Mouse (Mus musculus) heart, postnatal 14 days (tissue): ENCODE data around the gene Cyb5r2. TPM values are rescaled to one million over a fixed set of nuclear protein-coding genes. Genes with fewer than 3 reads are reported as not detected.

Source experiments
- DNase-seq, 2 experiments: peaks; one replicate each; pipeline ENCODE4 v3.0.0; 2021 to 2022
- intact Hi-C: fragments of 180-260 bp; cut with DNase I; formaldehyde crosslinking; loops from one replicate; pipeline ENCODE4 v1.15.1; 2025
- long read RNA-seq, 2 experiments: library from polyadenylated mRNA; stranded (forward); transcript quantifications; one replicate each; pipeline ENCODE4 v2.0.0; 2021
- total RNA-seq, 2 experiments: library from RNA; stranded (reverse); gene quantifications; 2 replicates each; pipeline ENCODE4 v1.2.3; 2021

The Cyb5r2 gene
- not detected for total RNA-seq
- long read RNA-seq, experiment 1: 0 reads
- long read RNA-seq, experiment 2: 0 reads

DNA sequence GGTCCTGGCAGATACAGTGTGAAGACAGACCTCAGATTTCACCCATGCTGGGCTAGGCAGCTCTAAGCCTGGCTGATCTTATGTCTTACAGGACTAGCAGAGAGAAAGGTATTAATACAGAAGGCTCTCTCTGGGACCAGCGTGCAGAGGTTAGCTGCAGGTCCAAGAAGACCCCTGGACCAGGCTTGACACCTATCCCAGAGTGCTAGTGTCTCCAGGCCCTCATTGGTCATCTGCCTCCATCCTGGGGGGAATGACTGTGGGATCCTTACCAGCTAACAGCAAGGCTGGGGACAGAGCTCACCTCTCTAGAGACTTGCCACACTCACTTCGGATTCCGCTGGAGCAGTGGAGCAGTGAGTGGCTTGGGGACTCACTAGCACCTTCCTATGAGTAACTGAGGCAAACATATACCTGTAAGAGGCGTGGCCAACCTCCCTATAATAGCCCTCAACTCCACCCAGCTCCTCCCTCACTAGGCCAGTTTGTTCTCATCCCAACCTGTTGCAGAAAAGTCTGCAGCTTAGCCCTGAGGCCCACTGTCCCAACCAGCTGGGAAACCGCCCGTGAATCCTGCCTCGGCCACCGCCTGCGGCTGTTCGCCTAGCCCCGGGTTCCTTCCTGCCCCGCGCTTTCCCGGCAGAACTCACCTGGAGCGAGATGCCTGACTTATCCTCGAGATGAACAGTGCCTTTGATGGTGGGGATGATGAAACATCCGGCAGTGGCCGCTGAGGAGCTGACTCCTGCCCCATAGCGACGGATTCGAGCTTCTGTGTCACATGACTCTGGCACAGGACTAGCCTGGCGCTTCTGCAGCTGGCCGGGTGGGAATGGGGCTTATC lies at the start of gene Cyb5r2:
Gene Cyb5r2, minus strand, starts transcription at position 725 of the 844 bp plus-strand sequence.
- intact Hi-C loops: no loop called here
- DNase-seq: peak; percentile 22 to 33

DNA sequence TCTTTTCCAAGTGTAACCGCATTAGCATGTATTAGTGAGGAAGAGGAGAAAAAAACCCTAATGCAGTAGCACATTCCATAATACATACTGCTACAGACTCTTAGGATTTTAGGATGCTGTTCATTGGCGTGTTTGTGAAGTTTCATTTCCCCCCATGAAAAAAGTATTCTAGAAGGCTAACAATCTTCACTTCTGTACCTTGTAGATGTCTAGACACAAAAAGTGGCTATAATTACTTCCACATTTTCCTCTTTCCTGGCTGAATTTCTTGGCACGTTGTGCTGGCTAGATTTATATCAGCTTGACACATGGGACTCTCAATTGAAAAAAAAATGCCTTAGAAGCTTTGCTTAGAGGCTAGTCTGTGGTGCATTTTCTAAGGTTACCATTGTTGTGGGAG lies 44.3 kb upstream of the Cyb5r2 start:
- intact Hi-C loops: no loop called here
- DNase-seq: no peak

DNA sequence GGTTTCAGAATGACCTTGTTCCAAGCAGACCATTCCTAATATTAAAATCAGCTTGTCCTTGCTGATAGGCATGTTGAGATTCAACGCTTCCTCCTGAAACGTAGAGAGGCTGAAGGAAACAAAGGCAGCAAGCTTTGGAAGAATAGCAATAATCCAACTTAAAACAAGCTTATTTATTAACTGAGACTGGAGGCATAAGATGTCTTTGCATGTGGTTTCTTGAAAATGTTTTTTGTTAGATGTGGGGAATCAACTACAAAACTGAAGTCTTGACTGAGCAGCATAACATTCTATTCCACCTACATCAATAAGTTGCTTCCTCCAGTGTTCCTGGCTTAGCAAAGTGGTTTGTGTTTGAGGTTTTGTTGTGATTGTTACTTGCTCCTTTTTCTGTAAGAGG lies 43.3 kb upstream of the Cyb5r2 start, which contains the start of gene Ovch2:
Gene Ovch2, minus strand, starts transcription at position 101 of the 400 bp plus-strand sequence.
- intact Hi-C loops: no loop called here
- no peak for DNase-seq

DNA sequence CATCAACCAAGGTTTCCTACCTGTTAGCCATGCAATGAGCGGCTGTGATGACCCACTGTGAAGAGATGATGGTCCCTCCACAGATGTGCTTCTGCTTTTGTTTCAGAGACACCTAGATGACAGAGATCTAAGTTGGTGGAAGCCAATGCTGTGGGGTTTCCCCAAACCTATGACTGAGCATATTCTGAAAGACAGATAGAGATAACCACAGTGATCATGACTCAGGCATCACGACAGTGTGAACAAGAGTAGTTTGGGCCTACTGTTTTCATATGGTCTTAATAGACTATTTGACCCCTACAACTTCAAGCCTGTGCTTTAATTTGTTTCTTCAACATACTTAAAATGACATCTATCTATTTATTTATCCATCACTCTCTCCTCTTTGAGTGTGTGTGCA lies 38.7 kb upstream of the Cyb5r2 start:
- no peak for DNase-seq
- intact Hi-C loops: no loop called here

DNA sequence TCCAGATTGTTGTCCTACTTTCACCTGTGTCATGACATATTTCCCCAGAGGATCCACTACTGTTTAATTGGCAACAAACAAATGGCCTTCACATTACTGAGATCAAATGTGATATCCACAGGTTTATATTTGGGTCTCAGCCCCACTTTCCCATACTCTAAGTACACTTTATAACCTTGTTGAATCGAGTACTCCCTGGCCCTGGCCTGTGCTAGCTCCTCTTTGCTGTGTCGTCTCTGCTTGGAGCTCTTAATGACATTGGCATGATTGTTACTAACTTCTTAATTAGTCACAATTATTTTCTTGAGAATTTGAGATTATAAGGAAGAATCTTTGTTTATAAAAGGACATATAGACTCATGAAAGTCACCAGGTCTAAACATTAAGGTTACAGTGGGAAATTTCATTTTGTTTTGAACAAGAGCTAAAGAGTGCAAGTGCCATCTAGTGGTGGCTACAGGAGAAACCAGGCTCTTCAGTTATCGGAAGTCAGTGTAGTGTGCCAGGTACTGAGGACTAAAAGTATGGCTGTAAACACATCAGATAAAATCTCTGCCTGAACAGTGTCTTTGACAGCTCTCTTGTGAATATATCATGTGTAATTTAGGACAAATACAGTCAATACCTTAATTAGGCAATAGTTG lies 30.3 kb upstream of the Cyb5r2 start:
- intact Hi-C loops: loop anchor here (5.0 to 10.0 kb wide), 2 partner anchors 36 to 573 kb away; no protein-coding TSS in a partner anchor
- DNase-seq: peak in 1 of 2 experiments; percentile 5

DNA sequence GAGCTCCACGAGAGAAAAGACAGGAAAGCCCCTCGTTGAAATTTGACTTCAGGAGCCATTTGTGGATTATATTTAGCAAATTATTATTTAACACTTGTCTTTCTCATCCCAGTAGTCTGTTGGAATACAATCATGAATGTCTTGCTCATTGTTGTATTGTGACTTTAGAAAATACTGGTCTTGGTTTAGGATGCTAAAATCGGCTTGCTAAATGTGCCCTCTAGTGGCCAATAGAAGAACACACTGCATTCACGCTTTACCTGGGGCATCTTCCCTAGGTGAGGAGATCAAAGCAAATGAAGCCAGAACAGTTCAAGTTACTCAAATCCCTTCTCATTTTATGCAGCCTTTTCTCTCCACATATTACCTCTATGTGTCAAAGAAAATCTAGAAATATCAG lies 21.8 kb upstream of the Cyb5r2 start:
- no peak for DNase-seq

DNA sequence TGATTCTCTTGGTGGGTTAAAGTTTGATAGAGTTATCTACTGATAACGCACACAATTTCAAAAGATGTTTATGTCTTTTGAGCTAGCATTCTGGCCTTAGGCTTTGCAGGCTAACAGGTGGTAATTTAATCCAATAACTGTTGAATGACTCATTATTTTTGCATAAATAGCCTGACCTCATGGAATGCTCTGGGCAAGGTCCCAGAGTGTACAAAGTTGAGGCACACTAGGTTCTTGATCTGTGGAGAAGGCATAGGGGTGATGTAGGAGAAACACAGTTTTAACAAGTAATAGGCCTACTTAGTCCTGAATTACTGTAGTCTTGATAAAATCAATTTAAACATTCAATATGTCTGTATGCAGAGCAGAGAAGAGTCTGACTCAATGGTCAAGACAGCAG lies 20.4 kb upstream of the Cyb5r2 start:
- intact Hi-C loops: no loop called here
- DNase-seq: no peak

More for the DNA sequence above, 21.8 kb upstream of the Cyb5r2 start:
- intact Hi-C loops: loop anchor here (10.0 kb wide), 1 partner anchor 565 kb away; no protein-coding TSS in a partner anchor

DNA sequence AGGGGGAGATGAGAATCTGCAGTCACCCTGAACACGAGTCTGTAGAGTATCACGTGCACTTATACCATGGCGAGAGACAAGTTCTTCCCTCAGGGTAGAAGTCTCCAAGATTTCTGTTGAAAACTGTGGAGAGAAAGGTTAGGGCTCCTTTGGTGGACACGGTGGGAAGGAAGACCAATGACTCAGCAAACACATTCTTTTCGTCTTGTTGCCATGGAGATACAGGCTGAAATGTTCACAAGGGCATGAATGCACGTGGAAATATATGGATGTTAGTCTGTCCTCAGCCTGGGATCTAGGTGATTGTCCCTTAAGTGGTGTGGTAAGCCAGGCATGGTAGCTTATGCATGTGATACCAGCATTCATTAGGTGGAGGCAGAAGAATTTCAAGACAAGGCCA lies 13.0 kb upstream of the Cyb5r2 start:
- no peak for DNase-seq
- intact Hi-C loops: no loop called here

DNA sequence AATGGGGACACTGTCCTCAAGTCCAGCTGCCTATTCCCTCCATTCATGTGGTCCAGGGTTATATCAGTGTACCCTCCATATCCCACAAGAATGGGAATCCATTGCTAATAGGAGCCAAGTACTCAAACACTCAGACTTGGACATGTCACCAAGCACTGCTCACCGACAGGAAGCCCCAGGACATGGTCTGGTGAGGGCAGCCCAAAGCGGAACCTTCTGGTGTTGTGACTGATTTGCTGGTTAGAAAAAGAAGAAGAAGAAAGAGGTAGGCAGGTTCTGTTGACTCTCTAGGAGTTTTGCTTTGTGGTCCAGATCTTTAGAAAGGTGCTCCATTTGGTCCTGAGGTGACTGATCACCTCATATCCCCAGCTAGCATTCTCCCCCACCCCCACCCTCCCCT lies 1.1 kb downstream of the Cyb5r2 start:
- DNase-seq: no peak
- intact Hi-C loops: no loop called here

DNA sequence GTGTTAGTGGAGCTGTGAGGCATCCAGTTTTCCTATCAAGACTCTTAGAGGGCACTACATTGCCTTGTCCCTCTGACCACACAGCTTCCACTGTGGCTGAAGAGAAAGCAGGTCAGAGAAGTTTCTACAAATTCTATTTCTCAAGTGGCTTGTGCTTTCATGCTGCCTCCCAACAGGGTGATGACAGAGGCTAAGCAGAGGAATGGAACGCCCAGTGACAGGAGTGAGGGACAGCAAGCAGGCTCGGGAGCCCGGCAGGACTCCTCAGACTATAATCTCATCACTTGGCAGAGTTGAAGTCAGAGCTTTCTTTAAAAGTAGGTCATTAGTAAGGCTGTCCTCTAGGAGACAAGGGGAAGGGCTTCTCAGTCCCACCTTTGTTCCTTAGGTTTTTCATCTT lies 1.9 kb downstream of the Cyb5r2 start:
- no peak for DNase-seq
- intact Hi-C loops: no loop called here

DNA sequence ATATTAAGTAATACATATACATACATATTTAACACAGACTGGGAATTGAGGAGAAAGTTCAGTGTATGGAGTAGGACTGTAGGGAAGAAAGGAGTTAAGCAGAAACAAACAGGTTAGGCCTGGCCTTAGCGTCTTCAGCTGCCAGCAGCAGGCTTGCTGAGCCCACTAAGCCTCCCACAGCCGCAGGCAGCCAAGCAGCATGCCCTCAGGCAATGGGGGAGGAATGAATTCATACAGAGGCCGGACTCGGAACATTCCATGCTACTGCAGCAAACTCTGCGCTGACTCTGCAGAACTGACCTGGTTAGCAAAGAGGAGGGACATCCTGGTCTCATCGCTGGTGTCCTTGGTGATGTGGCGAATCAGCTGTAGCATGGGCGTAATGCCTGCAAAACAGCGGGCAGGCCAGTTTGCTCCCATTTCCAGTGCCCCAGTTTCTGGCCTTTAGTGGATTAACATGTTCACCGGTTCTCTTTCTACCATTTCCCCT lies 5.8 kb downstream of the Cyb5r2 start:
- intact Hi-C loops: loop anchor here (5.0 kb wide), 1 partner anchor 35 kb away; no protein-coding TSS in a partner anchor
- no peak for DNase-seq

DNA sequence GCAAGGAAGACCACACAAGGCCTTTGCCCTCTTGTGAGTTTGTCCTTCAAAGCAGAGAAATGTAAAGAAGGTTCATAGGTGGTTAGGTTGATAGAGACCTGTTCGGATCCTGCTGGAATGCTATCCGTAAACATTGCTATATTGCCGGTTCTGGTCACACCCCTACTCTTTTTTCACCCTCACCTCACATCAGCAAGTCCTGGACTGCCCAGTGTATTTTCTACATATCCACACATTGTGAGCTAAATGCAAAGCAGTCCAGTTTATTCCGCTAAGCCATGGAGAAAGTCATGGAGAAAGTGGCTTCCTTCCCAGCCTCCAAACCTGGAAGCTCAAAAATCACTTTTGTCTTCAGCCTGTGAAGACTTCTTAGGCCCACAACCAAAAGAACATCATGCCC lies 8.1 kb downstream of the Cyb5r2 start:
- intact Hi-C loops: loop anchor here (2.0 to 5.0 kb wide), 2 partner anchors 38 to 89 kb away; no protein-coding TSS in a partner anchor
- no peak for DNase-seq

DNA sequence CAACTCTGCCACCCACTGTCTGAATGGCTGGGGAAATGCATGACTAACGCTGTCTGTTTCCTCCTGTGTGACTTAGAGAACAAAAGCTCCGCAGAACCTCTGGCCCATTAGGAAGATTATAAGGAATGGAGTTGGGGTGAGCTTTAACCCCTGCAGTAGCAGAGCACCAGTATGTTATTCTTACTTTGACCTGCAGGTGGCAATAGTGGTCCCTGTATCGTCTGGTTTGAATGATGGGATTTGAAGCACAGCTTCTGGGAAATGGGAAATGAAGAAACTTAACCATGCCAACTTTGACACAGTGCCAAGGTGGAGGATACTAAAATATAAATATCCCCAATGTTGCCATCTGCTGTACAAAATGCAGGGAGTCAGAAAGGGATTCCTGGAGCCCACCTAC lies 8.6 kb downstream of the Cyb5r2 start:
- intact Hi-C loops: loop anchor here (2.0 kb wide), 1 partner anchor 88 kb away; no protein-coding TSS in a partner anchor
- peak in 1 of 2 experiments; percentile 48 for DNase-seq

DNA sequence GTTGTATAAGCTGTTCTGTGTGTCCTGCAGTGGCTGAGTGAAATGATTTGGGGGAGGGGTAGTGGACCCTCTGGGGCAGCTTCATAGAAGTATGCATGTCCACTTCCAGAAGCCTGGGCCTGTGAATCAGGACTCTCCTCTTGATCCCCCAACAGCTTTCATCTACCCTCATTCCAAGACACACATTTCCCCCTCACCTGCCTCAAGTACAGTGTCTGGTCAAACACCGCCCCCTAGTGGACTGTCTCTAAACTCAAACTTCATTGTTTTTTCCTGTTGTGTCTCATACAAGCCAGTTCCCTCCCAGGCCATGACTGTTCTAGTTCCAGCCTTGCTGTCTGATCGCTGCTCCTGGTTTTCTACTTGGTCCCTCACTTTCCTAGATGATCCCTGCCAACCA lies 9.9 kb downstream of the Cyb5r2 start:
- DNase-seq: peak; percentile 58 to 74

DNA sequence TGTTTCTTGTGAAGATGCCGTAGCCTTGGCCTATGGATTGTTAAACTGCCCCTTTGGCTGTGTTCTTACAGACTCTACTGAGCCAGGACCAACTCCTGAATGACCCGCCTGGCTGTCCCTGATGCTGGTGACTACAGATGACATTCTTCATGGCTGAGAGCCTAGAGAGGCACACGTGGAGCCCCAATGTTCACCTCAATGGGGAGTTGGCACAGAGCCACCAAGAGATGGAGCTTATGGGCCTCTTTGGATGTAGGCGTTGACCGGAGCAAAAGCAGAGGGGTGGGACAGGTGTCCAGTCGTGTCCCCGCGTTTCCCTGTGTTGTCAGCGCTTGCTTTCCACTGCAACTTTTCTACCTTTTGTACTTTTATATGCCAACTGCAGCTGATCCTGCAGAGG lies 10.4 kb downstream of the Cyb5r2 start:
- no peak for DNase-seq
- intact Hi-C loops: no loop called here

More for the DNA sequence above, 9.9 kb downstream of the Cyb5r2 start:
- intact Hi-C loops: loop anchor here (2.0 kb wide), 1 partner anchor 87 kb away; no protein-coding TSS in a partner anchor

DNA sequence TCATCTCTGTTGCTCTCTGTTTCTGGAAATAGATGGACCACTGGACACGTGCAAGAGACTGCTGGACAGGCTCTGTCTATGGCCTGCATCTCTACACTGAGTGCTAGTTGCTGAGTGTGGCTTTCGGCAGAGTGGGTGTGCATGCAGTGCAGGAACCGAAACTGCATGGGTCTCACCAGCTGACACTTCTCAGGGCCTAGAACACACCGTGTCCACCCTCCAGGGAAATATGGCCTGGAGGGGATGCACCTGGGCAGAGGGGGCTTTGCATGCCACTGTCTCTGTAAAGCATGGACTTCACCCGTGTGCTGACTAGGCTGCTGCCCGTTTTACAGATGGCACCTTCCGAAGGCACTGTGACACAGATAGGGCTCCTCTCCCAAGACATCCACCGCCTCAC lies 11.8 kb downstream of the Cyb5r2 start:
- intact Hi-C loops: no loop called here
- no peak for DNase-seq

DNA sequence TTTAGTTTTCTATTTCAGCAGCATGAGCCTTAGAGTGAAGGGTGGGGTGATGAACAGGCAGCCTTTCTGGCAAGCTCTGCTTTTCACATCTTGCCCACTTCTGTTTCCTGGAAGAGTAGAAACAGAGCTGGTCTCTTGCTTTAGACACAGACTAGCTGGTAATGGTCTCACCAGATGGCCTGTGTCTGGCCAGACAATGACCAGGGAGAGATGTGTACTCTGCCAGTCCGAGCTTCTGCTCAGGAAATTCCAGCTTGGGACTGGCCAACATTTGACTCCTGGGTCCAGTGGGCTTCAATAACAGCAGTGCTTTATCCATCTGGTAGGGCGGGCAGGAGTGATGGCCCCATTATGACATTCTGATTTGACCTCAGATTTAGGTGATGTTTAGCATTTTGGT lies 12.7 kb downstream of the Cyb5r2 start:
- intact Hi-C loops: no loop called here
- no peak for DNase-seq

DNA sequence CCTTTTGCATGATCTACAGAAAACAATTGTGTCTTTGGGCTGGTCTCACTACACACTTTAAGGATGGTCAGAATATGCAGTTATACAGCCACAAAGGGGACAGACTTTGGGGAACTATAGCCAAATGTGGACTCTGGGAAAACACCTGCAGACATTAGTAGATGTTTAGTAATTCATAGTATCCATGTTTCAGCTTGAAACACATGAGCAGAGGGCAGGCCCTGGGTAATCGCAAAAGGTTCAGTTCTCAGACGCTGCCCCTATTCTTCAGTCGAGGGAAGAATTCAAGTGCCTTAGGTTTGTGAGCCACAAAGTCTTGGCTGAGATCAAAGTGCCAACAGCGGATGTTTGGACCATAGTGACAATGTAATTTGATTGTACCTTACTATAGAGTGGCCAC lies 13.4 kb downstream of the Cyb5r2 start:
- no peak for DNase-seq
- intact Hi-C loops: no loop called here

DNA sequence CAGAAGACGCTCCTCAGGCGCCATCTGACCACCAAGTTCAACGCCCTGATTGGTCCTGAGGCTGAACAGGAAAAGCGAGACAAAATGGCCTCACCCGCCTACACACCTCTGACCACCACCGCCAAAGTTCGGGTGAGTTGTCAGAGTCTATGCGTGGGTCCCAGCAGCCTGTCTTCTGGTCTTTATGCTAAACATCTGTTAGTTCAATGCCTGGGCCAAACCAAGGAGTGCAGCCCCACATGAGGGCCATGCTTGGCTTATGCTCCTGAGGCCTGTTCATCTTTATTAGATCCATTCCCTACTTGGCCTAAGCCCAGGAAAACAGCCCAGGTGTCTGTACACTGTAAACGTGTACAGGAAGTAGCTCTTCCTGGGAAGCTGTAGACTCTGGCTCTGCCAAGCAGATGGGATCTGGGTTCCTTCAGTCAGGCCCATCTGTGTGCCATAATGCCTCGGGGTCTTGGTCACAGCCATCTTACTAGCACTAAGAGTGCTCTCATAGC lies 14.8 kb downstream of the Cyb5r2 start:
- intact Hi-C loops: no loop called here
- DNase-seq: no peak

DNA sequence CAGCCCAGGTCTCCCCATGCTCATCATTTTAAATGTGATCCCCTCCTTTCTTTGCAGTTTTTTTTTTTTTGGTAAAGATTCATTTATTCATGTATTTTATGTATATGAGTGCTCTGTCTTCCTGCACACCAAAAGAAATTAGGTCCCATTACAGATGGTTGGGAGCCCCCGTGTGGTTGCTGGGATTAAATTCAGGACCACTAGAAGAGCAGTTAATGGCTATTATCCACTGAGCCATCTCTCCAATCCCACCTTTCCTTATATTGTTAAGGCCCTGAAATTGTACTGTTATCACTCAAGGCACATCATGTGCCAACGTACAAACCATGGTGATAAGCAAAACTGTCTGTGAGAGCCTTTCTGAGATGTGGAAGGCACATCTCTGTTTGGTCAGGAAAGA lies 19.1 kb downstream of the Cyb5r2 start:
- intact Hi-C loops: no loop called here
- DNase-seq: peak in 1 of 2 experiments; percentile 12

DNA sequence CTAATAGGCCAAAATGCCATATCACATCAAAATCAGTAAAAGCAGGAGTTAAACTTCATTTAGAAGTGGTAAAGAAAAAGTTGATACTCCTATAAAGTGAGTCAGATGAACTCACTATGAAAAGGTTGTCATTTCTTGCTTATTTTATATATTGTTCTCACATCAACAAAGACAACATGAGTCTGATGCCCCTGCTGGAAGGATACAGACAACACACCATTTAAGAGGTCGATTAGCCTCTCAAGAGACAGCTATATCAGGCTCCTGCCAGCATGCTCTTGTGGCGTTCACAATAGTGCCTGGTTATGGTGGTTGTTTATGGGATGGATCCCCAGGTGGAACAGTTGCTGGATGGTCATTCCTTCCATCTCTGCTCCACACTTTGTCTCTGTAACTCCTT lies 24.7 kb downstream of the Cyb5r2 start:
- intact Hi-C loops: no loop called here
- DNase-seq: no peak
